Mouse (Mus musculus): ENCODE results near the gene Mcm3. TPM values are rescaled to one million over a fixed set of nuclear protein-coding genes. Genes with fewer than 3 reads are reported as not detected.

The Mcm3 gene
- polyA plus RNA-seq, 1 experiment from 2014 or later = 296 TPM

Other genes with a start within 250 kb of the Mcm3 start
- gene Pkhd1, start 202.2 kb downstream of the Mcm3 start, polyA plus RNA-seq (2016; fragmentation: Nextera tagmentation; extraction: Ambion mirVana) = not detected in 2 replicates
- gene Il17a, start 89.4 kb downstream of the Mcm3 start, polyA plus RNA-seq (2016; fragmentation: Nextera tagmentation; extraction: Ambion mirVana) = not detected in 2 replicates
- 0.24 TPM in 1 of 2 replicates, not detected in the other for gene Il17f, start 29.7 kb downstream of the Mcm3 start, polyA plus RNA-seq (2016; fragmentation: Nextera tagmentation; extraction: Ambion mirVana)
- gene Paqr8, start 70.3 kb upstream of the Mcm3 start, polyA plus RNA-seq (2016; fragmentation: Nextera tagmentation; extraction: Ambion mirVana) = 5.3 and 6.4 TPM in 2 replicates
- gene Efhc1, start 131.3 kb upstream of the Mcm3 start, polyA plus RNA-seq (2016; fragmentation: Nextera tagmentation; extraction: Ambion mirVana) = 1.9 and 2.0 TPM in 2 replicates

Data from midbrain, embryonic 10.5 days (tissue).